Mouse (Mus musculus): ENCODE measurements around the gene Kmt5a. TPM values are rescaled to one million over a fixed set of nuclear protein-coding genes. Genes with fewer than 3 reads are reported as not detected.

Gene Kmt5a
- polyA plus RNA-seq, 1 experiment from 2014 or later: 23.1 TPM

DNA sequence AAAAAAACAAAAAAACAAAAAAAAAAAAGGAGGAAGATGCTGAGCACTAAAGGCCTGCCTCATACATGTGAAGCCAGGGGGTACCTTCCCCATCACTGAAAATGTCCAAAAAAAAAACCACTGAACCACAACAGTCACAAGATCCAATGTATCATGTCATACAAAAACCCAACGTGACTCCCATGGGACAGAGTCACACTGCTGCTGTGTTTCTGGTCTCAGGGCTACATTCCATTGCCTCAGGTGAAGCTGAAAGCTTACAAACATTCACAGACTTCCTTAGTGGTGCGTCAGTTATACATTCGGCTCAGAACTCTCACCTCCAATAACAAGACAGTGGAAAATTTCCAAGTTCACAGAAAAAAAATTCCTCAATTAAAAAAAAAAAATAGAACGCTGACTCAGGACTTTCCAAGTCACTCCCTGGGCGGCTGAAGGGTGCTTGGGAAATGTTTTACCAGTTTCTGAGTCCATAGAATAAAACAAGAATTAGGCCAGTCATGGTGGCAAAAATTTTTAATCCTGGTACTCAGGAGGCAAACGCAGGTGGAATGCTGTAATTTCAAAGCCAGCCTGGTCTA is 31.0 kb downstream of the Kmt5a start:
- Histone ChIP-seq H3K9me3 (ENCODE audit: control insufficient read depth, low read length) (no peaks in the 10 kb centered on the region), H3K4me1 (replicated peaks; ENCODE audit: control insufficient read depth, insufficient read depth, low read length) (0 out of 2 replicates have a peak, but pooled peaks cover 2% of the 10 kb centered on the region), H3K4me2 (replicated peaks) (no peak overlapping the region), H3K4me3 (replicated peaks; ENCODE audit: low read length) (no peak overlapping the region), H3K36me3 (replicated peaks; ENCODE audit: control insufficient read depth, insufficient read depth) (peaks cover 34% of the 10 kb centered on the region), H3K27ac (no peak overlapping the region), H3K9ac (no peak overlapping the region), H3K27me3 (ENCODE audit: control insufficient read depth, insufficient read depth, low read length) (no peaks in the 10 kb centered on the region)
- ATAC-seq (ENCODE audit: low FRiP score) (no peak), DNase-seq (ENCODE audit: low spot score) (no peak)
- WGBS: 90% methylated on average over 6 of the region's 6 CpGs

DNA sequence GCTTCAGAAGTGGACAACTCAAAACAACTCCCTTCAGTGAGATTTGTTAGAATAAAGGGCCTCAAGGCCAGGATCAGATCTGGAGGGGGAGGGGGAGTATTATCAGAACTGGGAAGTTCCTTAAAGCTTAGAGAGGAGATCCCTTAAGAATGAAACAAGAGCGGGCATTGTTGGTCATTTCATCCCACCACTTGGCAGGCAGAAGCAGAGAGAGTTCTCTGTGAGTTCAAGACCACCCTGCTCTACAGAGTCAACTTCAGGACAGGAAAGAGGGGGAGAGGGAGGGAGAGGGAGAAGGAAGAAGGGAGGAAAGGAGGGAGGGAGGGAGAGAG is 39.1 kb downstream of the Kmt5a start:
- Histone ChIP-seq H3K4me1 (replicated peaks; ENCODE audit: control insufficient read depth, insufficient read depth, low read length) (peaks cover 27% of the 10 kb centered on the region), H3K9ac (no peak overlapping the region), H3K27ac (peak overlapping the region; percentile 21; the same call in 1 of the 2 replicates), H3K36me3 (replicated peaks; ENCODE audit: control insufficient read depth, insufficient read depth) (no peaks in the 10 kb centered on the region), H3K27me3 (ENCODE audit: control insufficient read depth, insufficient read depth, low read length) (no peaks in the 10 kb centered on the region), H3K9me3 (ENCODE audit: control insufficient read depth, low read length) (no peaks in the 10 kb centered on the region), H3K4me3 (replicated peaks; ENCODE audit: low read length) (no peak overlapping the region), H3K4me2 (replicated peaks) (peak overlapping the region; percentile 75; the same call in 1 of the 2 replicates)
- DNase-seq (ENCODE audit: low spot score) (no peak), ATAC-seq (ENCODE audit: low FRiP score) (no peak)
- 95% methylated on average over 1 of the region's 1 CpGs for whole genome bisulfite sequencing

DNA sequence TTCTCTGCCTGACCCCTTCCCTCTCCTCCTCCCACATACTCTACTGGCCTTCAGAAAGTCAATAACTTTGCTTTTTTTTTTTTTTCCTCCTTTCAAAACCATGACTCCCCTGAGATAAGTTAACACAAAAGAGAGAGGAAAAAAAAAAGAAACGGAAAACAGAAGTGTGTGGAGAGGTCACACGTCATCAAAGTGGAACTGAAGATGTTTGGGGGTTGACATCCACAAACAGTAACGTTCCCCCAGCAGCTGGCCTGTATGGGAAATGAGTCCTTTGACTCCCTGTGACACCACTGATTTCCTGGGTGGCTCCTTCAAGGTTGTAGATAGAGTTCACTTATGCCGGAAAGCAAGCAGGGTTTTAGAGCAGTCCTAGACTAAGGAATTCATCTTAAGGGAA is 40.4 kb downstream of the Kmt5a start:
- H3K27me3 ChIP-seq (ENCODE audit: control insufficient read depth, insufficient read depth, low read length): no peaks in the 10 kb centered on the region
- WGBS: 62% methylated on average over 4 of the region's 4 CpGs
- H3K27ac ChIP-seq: no peak overlapping the region
- peaks cover 37% of the 10 kb centered on the region for H3K4me1 ChIP-seq (replicated peaks; ENCODE audit: control insufficient read depth, insufficient read depth, low read length)
- ATAC-seq (ENCODE audit: low FRiP score) (no peak), DNase-seq (ENCODE audit: low spot score) (no peak)
- H3K4me2 ChIP-seq (replicated peaks): no peak overlapping the region
- no peaks in the 10 kb centered on the region for H3K36me3 ChIP-seq (replicated peaks; ENCODE audit: control insufficient read depth, insufficient read depth)
- no peaks in the 10 kb centered on the region for H3K9me3 ChIP-seq (ENCODE audit: control insufficient read depth, low read length)
- H3K4me3 ChIP-seq (replicated peaks; ENCODE audit: low read length): no peak overlapping the region
- H3K9ac ChIP-seq: no peak overlapping the region

DNA sequence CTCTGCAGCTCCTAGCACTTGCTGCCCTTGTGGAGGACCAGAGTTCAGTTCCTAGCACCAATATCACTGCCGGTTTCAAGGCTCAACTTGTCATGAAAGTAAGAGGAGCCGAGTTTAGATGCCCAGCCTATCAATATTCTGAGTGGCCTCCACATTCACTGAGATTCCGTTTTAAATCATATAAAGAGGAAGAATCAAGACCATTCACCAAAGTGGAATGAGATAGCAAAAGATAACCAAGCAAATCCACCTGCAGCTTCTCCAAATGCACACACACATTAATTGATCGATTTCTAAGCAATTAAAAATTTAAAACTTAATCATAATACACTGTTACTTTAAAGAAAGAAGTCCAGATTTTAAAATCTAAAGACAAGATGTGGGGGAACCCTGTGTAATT is 42.0 kb downstream of the Kmt5a start:
- 92% methylated on average over 4 of the region's 4 CpGs for WGBS
- DNase-seq (ENCODE audit: low spot score) (no peak), ATAC-seq (ENCODE audit: low FRiP score) (no peak)
- H3K27me3 ChIP-seq (ENCODE audit: control insufficient read depth, insufficient read depth, low read length): no peaks in the 10 kb centered on the region
- no peaks in the 10 kb centered on the region for H3K9me3 ChIP-seq (ENCODE audit: control insufficient read depth, low read length)
- no peak overlapping the region for H3K27ac ChIP-seq
- H3K9ac ChIP-seq: no peak overlapping the region
- H3K4me2 ChIP-seq (replicated peaks): no peak overlapping the region
- no peak overlapping the region for H3K4me3 ChIP-seq (replicated peaks; ENCODE audit: low read length)
- no peaks in the 10 kb centered on the region for H3K36me3 ChIP-seq (replicated peaks; ENCODE audit: control insufficient read depth, insufficient read depth)
- peaks cover 29% of the 10 kb centered on the region for H3K4me1 ChIP-seq (replicated peaks; ENCODE audit: control insufficient read depth, insufficient read depth, low read length)

- Histone ChIP-seq H3K9ac (peak overlapping the region; percentile 91), H3K4me2 (replicated peaks) (peak overlapping the region; percentile 74), H3K4me3 (replicated peaks; ENCODE audit: low read length) (peak overlapping the region; percentile 73), H3K27ac (peak overlapping the region; percentile 99), H3K36me3 (replicated peaks; ENCODE audit: control insufficient read depth, insufficient read depth) (no peaks in the 10 kb centered on the region), H3K9me3 (ENCODE audit: control insufficient read depth, low read length) (no peaks in the 10 kb centered on the region), H3K4me1 (replicated peaks; ENCODE audit: control insufficient read depth, insufficient read depth, low read length) (peaks cover 22% of the 10 kb centered on the region), H3K27me3 (ENCODE audit: control insufficient read depth, insufficient read depth, low read length) (no peaks in the 10 kb centered on the region)
- ATAC-seq (ENCODE audit: low FRiP score) (no peak), DNase-seq (ENCODE audit: low spot score) (no peak)
- WGBS: 8% methylated on average over 13 of the region's 13 CpGs
Measured at GRCm38 (mm10) chr5:124482436-124482965, 42.8 kb downstream of the Kmt5a start.

DNA sequence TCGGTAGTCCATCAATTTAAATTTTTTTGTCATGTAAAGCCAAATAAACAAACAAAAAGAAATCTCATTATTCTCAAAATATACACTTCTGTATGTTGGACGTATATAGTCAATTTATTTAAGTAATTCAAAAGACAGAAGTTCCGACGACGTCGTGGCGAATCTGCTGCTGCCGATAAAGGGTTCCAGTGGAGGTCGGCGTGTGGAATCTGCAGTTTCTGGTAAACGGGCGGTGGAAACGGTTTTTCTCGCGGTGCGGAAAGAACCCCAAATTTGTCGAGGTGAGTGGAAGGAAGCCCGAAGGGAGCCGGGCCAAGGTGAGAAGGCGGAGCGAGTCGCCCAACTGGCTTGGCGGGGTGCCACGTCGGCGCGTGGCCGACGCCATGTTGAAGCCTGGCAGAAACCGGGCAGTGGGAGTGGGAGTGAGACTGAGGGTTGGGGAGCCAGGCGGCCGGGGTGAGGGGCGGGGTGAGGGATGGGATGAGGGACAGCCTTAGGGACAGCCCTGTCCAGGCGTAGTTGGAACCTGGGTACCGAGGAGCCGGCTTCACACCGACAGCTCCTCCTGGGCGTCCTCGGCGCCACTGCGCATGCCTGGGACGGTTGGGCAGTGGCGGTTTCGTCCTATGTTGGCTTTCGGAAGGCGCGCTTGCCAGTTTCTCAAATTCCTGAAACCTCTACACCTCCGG is 43.4 kb downstream of the Kmt5a start, which contains the start of gene Snrnp35:
Gene Snrnp35, plus strand, starts transcription at position 169 of the 689 bp plus-strand sequence.
- no peaks in the 10 kb centered on the region for H3K27me3 ChIP-seq (ENCODE audit: control insufficient read depth, insufficient read depth, low read length)
- peaks cover 20% of the 10 kb centered on the region for H3K4me1 ChIP-seq (replicated peaks; ENCODE audit: control insufficient read depth, insufficient read depth, low read length)
- H3K4me3 ChIP-seq (replicated peaks; ENCODE audit: low read length): peak within 1 kb of the TSS; percentile 73
- under 1% methylated on average over 48 of the region's 48 CpGs for WGBS
- peak within 1 kb of the TSS; percentile 74 for H3K4me2 ChIP-seq (replicated peaks)
- ATAC-seq (ENCODE audit: low FRiP score) (peak; percentile 90), DNase-seq (ENCODE audit: low spot score) (peak; percentile 87)
- H3K9ac ChIP-seq: peak within 1 kb of the TSS; percentile 91
- H3K9me3 ChIP-seq (ENCODE audit: control insufficient read depth, low read length): no peaks in the 10 kb centered on the region
- H3K36me3 ChIP-seq (replicated peaks; ENCODE audit: control insufficient read depth, insufficient read depth): no peaks in the 10 kb centered on the region
- H3K27ac ChIP-seq: peak within 1 kb of the TSS; percentile 99

- DNase-seq (ENCODE audit: low spot score) (no peak), ATAC-seq (ENCODE audit: low FRiP score) (peak; percentile 21; the same call in 1 of the 2 replicates)
- Histone ChIP-seq H3K27ac (peak overlapping the region; percentile 99), H3K27me3 (ENCODE audit: control insufficient read depth, insufficient read depth, low read length) (no peaks in the 10 kb centered on the region), H3K4me3 (replicated peaks; ENCODE audit: low read length) (peak overlapping the region; percentile 73), H3K4me2 (replicated peaks) (peak overlapping the region; percentile 74), H3K4me1 (replicated peaks; ENCODE audit: control insufficient read depth, insufficient read depth, low read length) (peaks cover 15% of the 10 kb centered on the region), H3K9ac (peak overlapping the region; percentile 91), H3K9me3 (ENCODE audit: control insufficient read depth, low read length) (no peaks in the 10 kb centered on the region), H3K36me3 (replicated peaks; ENCODE audit: control insufficient read depth, insufficient read depth) (no peaks in the 10 kb centered on the region)
- WGBS: 7% methylated on average over 15 of the region's 15 CpGs
Measured at GRCm38 (mm10) chr5:124483655-124484396, 44.1 kb downstream of the Kmt5a start.

GRCm38 (mm10) chr5:124485654-124486053 is 45.9 kb downstream of the Kmt5a start:
- WGBS: 92% methylated on average over 5 of the region's 5 CpGs

DNA sequence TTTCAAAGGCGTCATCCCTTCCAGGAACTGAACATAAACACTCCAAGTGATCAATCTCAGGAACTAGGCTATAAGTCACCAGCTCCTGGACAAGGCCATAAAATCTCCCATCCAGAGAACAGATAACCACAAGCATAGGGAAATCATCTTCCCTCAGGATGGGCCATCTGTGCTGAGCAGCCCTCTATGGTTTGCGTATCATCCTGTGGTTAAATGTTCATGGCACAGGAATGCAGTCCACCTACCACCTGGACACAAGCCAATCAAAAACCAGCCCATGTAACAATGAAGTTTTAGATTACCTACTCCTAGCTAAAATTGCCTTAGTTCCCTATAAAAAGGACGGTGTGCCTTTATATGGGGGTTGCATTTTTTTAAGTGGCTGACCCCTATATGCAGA is 49.2 kb downstream of the Kmt5a start:
- no peak overlapping the region for H3K4me3 ChIP-seq (replicated peaks; ENCODE audit: low read length)
- no peaks in the 10 kb centered on the region for H3K27me3 ChIP-seq (ENCODE audit: control insufficient read depth, insufficient read depth, low read length)
- ATAC-seq (ENCODE audit: low FRiP score): no peak
- no peak for DNase-seq (ENCODE audit: low spot score)
- H3K9ac ChIP-seq: no peak overlapping the region
- no peak overlapping the region for H3K4me2 ChIP-seq (replicated peaks)
- peaks cover 10% of the 10 kb centered on the region for H3K4me1 ChIP-seq (replicated peaks; ENCODE audit: control insufficient read depth, insufficient read depth, low read length)
- peaks cover 27% of the 10 kb centered on the region for H3K36me3 ChIP-seq (replicated peaks; ENCODE audit: control insufficient read depth, insufficient read depth)
- H3K9me3 ChIP-seq (ENCODE audit: control insufficient read depth, low read length): no peaks in the 10 kb centered on the region
- no peak overlapping the region for H3K27ac ChIP-seq
- WGBS: 92% methylated on average over 3 of the region's 3 CpGs

More at GRCm38 (mm10) chr5:124485654-124486053, 45.9 kb downstream of the Kmt5a start:
- Histone ChIP-seq H3K4me2 (replicated peaks) (no peak overlapping the region), H3K9me3 (ENCODE audit: control insufficient read depth, low read length) (no peaks in the 10 kb centered on the region), H3K4me3 (replicated peaks; ENCODE audit: low read length) (no peak overlapping the region), H3K36me3 (replicated peaks; ENCODE audit: control insufficient read depth, insufficient read depth) (0 out of 2 replicates have a peak, but pooled peaks cover 3% of the 10 kb centered on the region), H3K9ac (no peak overlapping the region), H3K27ac (no peak overlapping the region), H3K4me1 (replicated peaks; ENCODE audit: control insufficient read depth, insufficient read depth, low read length) (peaks cover 14% of the 10 kb centered on the region), H3K27me3 (ENCODE audit: control insufficient read depth, insufficient read depth, low read length) (no peaks in the 10 kb centered on the region)
- DNase-seq (ENCODE audit: low spot score) (no peak), ATAC-seq (ENCODE audit: low FRiP score) (no peak)

Data from hindbrain, embryonic 14.5 days (tissue).